Mouse (Mus musculus) hindbrain, embryonic 16.5 days (tissue): ENCODE data around the gene Camsap3. TPM values are rescaled to one million over a fixed set of nuclear protein-coding genes. Genes with fewer than 3 reads are reported as not detected.
A peak's percentile ranks its signal among the peaks of the same experiment; 100 is the strongest.

ENCODE experiments used
- ATAC-seq: fragments of 200-750 bp; cut with Nextera tagmentation; 2 replicates; pipeline ENCODE4 v1.8.0; 2017; ENCODE audit warnings: moderate TSS enrichment, moderate library complexity
- H3K27ac ChIP-seq: fragments of 300-500 bp; sonication (generic); 2 replicates; pipeline ENCODE4 v1.5.1; 2014; ENCODE audit warnings: low read depth, mild to moderate bottlenecking, control low read depth, low read length, moderate library complexity
- H3K27me3 ChIP-seq: fragments of 300-500 bp; sonication (generic); replicated peaks from 2 replicates; pipeline ENCODE4 v1.6.1; 2014; ENCODE audit warnings: low read length; ENCODE audit not compliant: control insufficient read depth, insufficient read depth
- H3K36me3 ChIP-seq: fragments of 300-500 bp; sonication (generic); 2 replicates; pipeline ENCODE4 v1.6.1; 2014; ENCODE audit warnings: mild to moderate bottlenecking, low read length, moderate library complexity, mixed read lengths; ENCODE audit not compliant: control insufficient read depth, insufficient read depth
- H3K4me1 ChIP-seq: fragments of 300-500 bp; sonication (generic); 2 replicates; pipeline ENCODE4 v1.6.1; 2014; ENCODE audit warnings: low read depth, low read length; ENCODE audit not compliant: control insufficient read depth, insufficient read depth
- H3K4me2 ChIP-seq: fragments of 300-500 bp; sonication (generic); 2 replicates; pipeline ENCODE4 v1.6.1; 2014; ENCODE audit warnings: mild to moderate bottlenecking, low read length, control low read depth, moderate library complexity
- H3K4me3 ChIP-seq: fragments of 300-500 bp; sonication (generic); 2 replicates; pipeline ENCODE4 v1.5.1; 2014; ENCODE audit warnings: mild to moderate bottlenecking, low read length, control low read depth, moderate library complexity
- H3K9ac ChIP-seq: fragments of 300-500 bp; sonication (generic); 2 replicates; pipeline ENCODE4 v1.6.1; 2014; ENCODE audit warnings: low read depth, mild to moderate bottlenecking, control low read depth, low read length, moderate library complexity
- H3K9me3 ChIP-seq: fragments of 300-500 bp; sonication (generic); 2 replicates; pipeline ENCODE4 v1.6.1; 2014; ENCODE audit warnings: mild to moderate bottlenecking, low read length, moderate library complexity; ENCODE audit not compliant: control insufficient read depth
- WGBS: fragments of 180-500 bp; shearing (Covaris S2); extraction: QIAGEN DNeasy Blood & Tissue Kit; methylation state at CpG from one replicate; pipeline ENCODE4 v1.1.7; 2014; 5-methylcytosine and 5-hydroxymethylcytosine counted together
- polyA plus RNA-seq: library from polyadenylated mRNA; unstranded; fragments of >200 nt; fragmentation: Nextera tagmentation; extraction: Ambion mirVana; gene quantifications from 2 replicates; pipeline ENCODE4 v1.2.1, GENCODE M21; 2015

Gene Camsap3
- polyA plus RNA-seq, result 42.3 and 47.8 TPM in 2 replicates

GRCm38 (mm10) chr8:3586993-3587390 is at the start of gene Camsap3:
Camsap3 (plus strand) TSS chr8:3587293.
- H3K36me3 ChIP-seq, result no peaks in the 10 kb centered on the region
- H3K9ac ChIP-seq, result peak within 1 kb of the TSS; percentile 88
- peak within 1 kb of the TSS; percentile 74 for H3K4me2 ChIP-seq
- peak within 1 kb of the TSS; percentile 65 for H3K4me3 ChIP-seq
- WGBS, result 2% methylated on average over 7 of the region's 7 CpGs
- H3K27ac ChIP-seq, result peak within 1 kb of the TSS; percentile 85
- no peaks in the 10 kb centered on the region for H3K27me3 ChIP-seq
- H3K9me3 ChIP-seq, result no peaks in the 10 kb centered on the region
- no peaks in the 10 kb centered on the region for H3K4me1 ChIP-seq
- peak; percentile 0 for ATAC-seq

GRCm38 (mm10) chr8:3537666-3538065 is 49.4 kb upstream of the Camsap3 start:
- H3K27ac ChIP-seq, result no peak overlapping the region
- H3K4me1 ChIP-seq, result no peaks in the 10 kb centered on the region
- H3K4me3 ChIP-seq, result no peak overlapping the region
- ATAC-seq, result no peak
- no peaks in the 10 kb centered on the region for H3K27me3 ChIP-seq
- H3K9me3 ChIP-seq, result no peaks in the 10 kb centered on the region
- H3K36me3 ChIP-seq, result peaks cover 41% of the 10 kb centered on the region
- no peak overlapping the region for H3K9ac ChIP-seq
- no peak overlapping the region for H3K4me2 ChIP-seq
- WGBS, result 95% methylated on average over 26 of the region's 26 CpGs

- Histone ChIP-seq H3K36me3 (peaks cover 52% of the 10 kb centered on the region), H3K27me3 (no peaks in the 10 kb centered on the region), H3K4me1 (no peaks in the 10 kb centered on the region), H3K27ac (no peak overlapping the region), H3K4me3 (no peak overlapping the region), H3K9me3 (no peaks in the 10 kb centered on the region), H3K4me2 (no peak overlapping the region), H3K9ac (no peak overlapping the region)
- no peak for ATAC-seq
- 84% methylated on average over 7 of the region's 7 CpGs for WGBS
These were observed 47.9 kb upstream of the Camsap3 start for GRCm38 (mm10) chr8:3539146-3539545.

DNA sequence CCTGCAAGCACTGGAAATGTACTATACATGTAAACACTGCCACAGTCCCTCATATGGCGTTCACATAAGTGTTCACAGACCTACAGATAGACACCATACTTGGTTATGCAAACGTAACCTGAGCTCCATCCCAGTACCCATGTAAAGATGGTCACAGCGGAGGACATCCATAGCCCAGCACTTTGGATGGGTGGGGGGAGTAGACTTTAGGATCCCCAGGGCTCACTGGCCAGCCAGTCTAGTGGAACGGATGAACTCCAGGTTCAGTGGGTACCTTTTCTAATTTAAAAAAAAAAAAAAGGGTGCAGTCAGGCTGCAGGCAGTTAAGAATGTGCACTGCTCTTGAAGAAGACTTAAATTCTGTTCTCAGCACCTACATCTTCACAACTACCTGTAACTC is 47.0 kb upstream of the Camsap3 start:
- no peaks in the 10 kb centered on the region for H3K27me3 ChIP-seq
- H3K9ac ChIP-seq, result no peak overlapping the region
- H3K4me1 ChIP-seq, result no peaks in the 10 kb centered on the region
- 94% methylated on average over 4 of the region's 4 CpGs for WGBS
- H3K4me2 ChIP-seq, result no peak overlapping the region
- H3K36me3 ChIP-seq, result peaks cover 61% of the 10 kb centered on the region
- no peaks in the 10 kb centered on the region for H3K9me3 ChIP-seq
- no peak for ATAC-seq
- no peak overlapping the region for H3K4me3 ChIP-seq
- no peak overlapping the region for H3K27ac ChIP-seq

GRCm38 (mm10) chr8:3546511-3546910 is 40.6 kb upstream of the Camsap3 start:
- Histone ChIP-seq H3K36me3 (peaks cover 32% of the 10 kb centered on the region), H3K9me3 (no peaks in the 10 kb centered on the region), H3K9ac (no peak overlapping the region), H3K4me1 (no peaks in the 10 kb centered on the region), H3K4me2 (no peak overlapping the region), H3K4me3 (no peak overlapping the region), H3K27me3 (no peaks in the 10 kb centered on the region), H3K27ac (no peak overlapping the region)
- WGBS, result 93% methylated on average over 2 of the region's 2 CpGs
- no peak for ATAC-seq

- no peaks in the 10 kb centered on the region for H3K36me3 ChIP-seq
- no peak overlapping the region for H3K4me3 ChIP-seq
- H3K27me3 ChIP-seq, result no peaks in the 10 kb centered on the region
- no peaks in the 10 kb centered on the region for H3K4me1 ChIP-seq
- no peak overlapping the region for H3K9ac ChIP-seq
- 83% methylated on average over 1 of the region's 1 CpGs for WGBS
- no peaks in the 10 kb centered on the region for H3K9me3 ChIP-seq
- no peak overlapping the region for H3K4me2 ChIP-seq
- ATAC-seq, result no peak
- H3K27ac ChIP-seq, result no peak overlapping the region
These were observed 34.9 kb upstream of the Camsap3 start for GRCm38 (mm10) chr8:3552240-3552639.

- Histone ChIP-seq H3K9me3 (no peaks in the 10 kb centered on the region), H3K9ac (no peak overlapping the region), H3K27ac (no peak overlapping the region), H3K4me2 (no peak overlapping the region), H3K36me3 (no peaks in the 10 kb centered on the region), H3K4me1 (no peaks in the 10 kb centered on the region), H3K4me3 (no peak overlapping the region), H3K27me3 (no peaks in the 10 kb centered on the region)
- WGBS, result 66% methylated on average over 4 of the region's 4 CpGs
- peak; percentile 90 for ATAC-seq
These were observed 31.0 kb upstream of the Camsap3 start for GRCm38 (mm10) chr8:3556114-3556513.

- peak within 1 kb of the TSS; percentile 49 for H3K4me2 ChIP-seq
- H3K27ac ChIP-seq, result no peak within 1 kb of the TSS
- H3K4me1 ChIP-seq, result no peaks in the 10 kb centered on the region; the same call in 1 of the 2 replicates
- H3K36me3 ChIP-seq, result no peaks in the 10 kb centered on the region
- peak within 1 kb of the TSS; percentile 19 for H3K4me3 ChIP-seq
- no peaks in the 10 kb centered on the region for H3K9me3 ChIP-seq
- WGBS, result 0% methylated on average over 12 of the region's 12 CpGs
- ATAC-seq, result peak; percentile 67; the same call in 1 of the 2 replicates
- no peaks in the 10 kb centered on the region for H3K27me3 ChIP-seq
- H3K9ac ChIP-seq, result peak within 1 kb of the TSS; percentile 35; the same call in 1 of the 2 replicates
These were observed 19.3 kb upstream of the Camsap3 start, which contains the start of gene C330021F23Rik for GRCm38 (mm10) chr8:3567641-3568371. C330021F23Rik (plus strand) TSS chr8:3567990.

DNA sequence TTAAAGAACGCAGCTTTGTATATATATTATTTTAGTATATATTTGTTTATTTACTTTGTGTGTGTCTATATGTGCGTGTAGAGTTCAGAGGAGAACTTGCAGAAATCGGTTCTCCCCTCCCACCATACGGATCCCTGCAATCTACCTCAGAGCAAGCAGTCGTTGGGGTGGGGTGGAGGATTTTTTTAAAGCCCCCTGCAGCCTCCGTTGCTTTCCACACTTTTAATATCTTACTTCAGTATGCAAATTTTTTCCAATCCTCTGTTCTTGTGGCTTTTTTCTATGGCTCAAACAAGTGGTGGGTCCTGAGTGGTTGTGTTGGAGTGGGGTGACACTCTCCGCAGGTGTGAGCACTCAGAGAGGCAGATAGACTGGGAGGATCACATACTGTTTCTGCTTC is 18.7 kb upstream of the Camsap3 start:
- H3K9me3 ChIP-seq, result no peaks in the 10 kb centered on the region
- H3K4me2 ChIP-seq, result no peak overlapping the region
- no peak overlapping the region for H3K4me3 ChIP-seq
- H3K4me1 ChIP-seq, result no peaks in the 10 kb centered on the region; the same call in 1 of the 2 replicates
- no peak for ATAC-seq
- no peak overlapping the region for H3K9ac ChIP-seq
- no peaks in the 10 kb centered on the region for H3K27me3 ChIP-seq
- no peaks in the 10 kb centered on the region for H3K36me3 ChIP-seq
- H3K27ac ChIP-seq, result no peak overlapping the region
- 7% methylated on average over 7 of the region's 7 CpGs for WGBS
